Mouse (Mus musculus) MEL (cell line): ENCODE data around the gene Shc4. TPM values are rescaled to one million over a fixed set of nuclear protein-coding genes. Genes with fewer than 3 reads are reported as not detected.

Experiments
- DNase-seq: peaks from one replicate; pipeline ENCODE4 v3.0.0; 2011; ENCODE audit warnings: low read depth, low spot score
- H3K27ac ChIP-seq: 2 replicates; pipeline ENCODE4 v1.5.1; 2012; ENCODE audit warnings: low read depth, mild to moderate bottlenecking, control low read depth, low read length, moderate library complexity; ENCODE audit not compliant: control insufficient read depth
- H3K27me3 ChIP-seq, 2 experiments: fragments of 150-350 bp in 1 of 2; sonication (generic) in 1 of 2; 2 replicates each; pipeline ENCODE4 v1.6.1; 2012; ENCODE audit warnings: low read length in 2 of 2, mild to moderate bottlenecking in 2 of 2, improper control_type of control experiment in 1 of 2, moderate library complexity in 1 of 2; ENCODE audit not compliant: insufficient read depth in 2 of 2, control insufficient read depth in 1 of 2
- H3K36me3 ChIP-seq, 2 experiments: 2 replicates each; pipeline ENCODE4 v1.6.1; 2012 to 2014; ENCODE audit warnings: low read length in 2 of 2, improper control_type of control experiment in 1 of 2, inconsistent platforms in 1 of 2, mild to moderate bottlenecking in 1 of 2; ENCODE audit not compliant: insufficient read depth in 2 of 2, control insufficient read depth in 1 of 2
- H3K4me1 ChIP-seq, 2 experiments: fragments of 150-350 bp in 1 of 2; sonication (generic) in 1 of 2; 2 replicates each; pipeline ENCODE4 v1.6.1; 2012; ENCODE audit warnings: low read length in 2 of 2, improper control_type of control experiment in 1 of 2, mild to moderate bottlenecking in 1 of 2; ENCODE audit not compliant: insufficient read depth in 2 of 2, control insufficient read depth in 1 of 2
- H3K4me3 ChIP-seq, 2 experiments: fragments of 150-350 bp in 1 of 2; sonication (generic) in 1 of 2; 2 replicates each; pipeline ENCODE4 v1.5.1; 2012; ENCODE audit warnings: low read depth in 2 of 2, low read length in 2 of 2, mild to moderate bottlenecking in 2 of 2, moderate library complexity in 2 of 2, control low read depth in 1 of 2, improper control_type of control experiment in 1 of 2; ENCODE audit not compliant: control insufficient read depth in 1 of 2, insufficient read depth in 1 of 2
- H3K79me2 ChIP-seq: 2 replicates; pipeline ENCODE4 v1.6.1; 2012; ENCODE audit warnings: mild to moderate bottlenecking, low read length, moderate library complexity; ENCODE audit not compliant: control insufficient read depth, poor library complexity, insufficient read depth
- H3K9ac ChIP-seq: 2 replicates; pipeline ENCODE4 v1.6.1; 2012; ENCODE audit warnings: low read depth, mild to moderate bottlenecking, control low read depth, low read length, moderate library complexity; ENCODE audit not compliant: control insufficient read depth, poor library complexity, severe bottlenecking
- H3K9me3 ChIP-seq: fragments of 150-350 bp; sonication (generic); replicated peaks from 2 replicates; pipeline ENCODE4 v1.6.1; 2012; ENCODE audit warnings: mild to moderate bottlenecking, low read length, improper control_type of control experiment, moderate library complexity; ENCODE audit not compliant: insufficient read depth
- BHLHE40 ChIP-seq: IDR thresholded peaks from 2 replicates; pipeline ENCODE4 v1.6.1; 2012; ENCODE audit warnings: low read depth, mild to moderate bottlenecking, inconsistent platforms, low read length, improper control_type of control experiment, borderline replicate concordance
- CHD1 ChIP-seq: IDR thresholded peaks from 2 replicates; pipeline ENCODE4 v1.6.1; 2012; ENCODE audit warnings: low read depth, mild to moderate bottlenecking, inconsistent platforms, low read length, improper control_type of control experiment
- CHD2 ChIP-seq: IDR thresholded peaks from 2 replicates; pipeline ENCODE4 v1.6.1; 2011; ENCODE audit warnings: low read length, improper control_type of control experiment
- E2F4 ChIP-seq: IDR thresholded peaks from 2 replicates; pipeline ENCODE4 v1.6.1; 2011; ENCODE audit warnings: low read depth, low read length, improper control_type of control experiment, borderline replicate concordance
- ELF1 ChIP-seq: IDR thresholded peaks from 2 replicates; pipeline ENCODE4 v1.6.1; 2014; ENCODE audit warnings: low read depth, mild to moderate bottlenecking, inconsistent platforms, low read length, improper control_type of control experiment, moderate library complexity
- EP300 ChIP-seq, 2 experiments: IDR thresholded peaks; 2 replicates each; pipeline ENCODE4 v1.6.1; 2011; ENCODE audit warnings: improper control_type of control experiment in 2 of 2, low read length in 2 of 2, low read depth in 1 of 2, mild to moderate bottlenecking in 1 of 2
- GABPA ChIP-seq: IDR thresholded peaks from 2 replicates; pipeline ENCODE4 v1.6.1; 2012; ENCODE audit warnings: low read depth, mild to moderate bottlenecking, inconsistent platforms, low read length, improper control_type of control experiment, moderate library complexity
- GATA1 ChIP-seq: IDR thresholded peaks from 2 replicates; pipeline ENCODE4 v1.6.1; 2011; ENCODE audit warnings: low read depth, low read length, improper control_type of control experiment
- HCFC1 ChIP-seq: IDR thresholded peaks from 2 replicates; pipeline ENCODE4 v1.6.1; 2012; ENCODE audit warnings: low read depth, mild to moderate bottlenecking, inconsistent platforms, low read length, improper control_type of control experiment, moderate library complexity
- JUND ChIP-seq: IDR thresholded peaks from 2 replicates; pipeline ENCODE4 v1.6.1; 2011; ENCODE audit warnings: low read depth, mild to moderate bottlenecking, improper control_type of control experiment, low read length
- MAFK ChIP-seq: IDR thresholded peaks from 2 replicates; pipeline ENCODE4 v1.6.1; 2011; ENCODE audit warnings: low read depth, mild to moderate bottlenecking, low read length, improper control_type of control experiment, borderline replicate concordance
- MAX ChIP-seq: IDR thresholded peaks from 2 replicates; pipeline ENCODE4 v1.6.1; 2011; ENCODE audit warnings: low read length, improper control_type of control experiment
- MAZ ChIP-seq: IDR thresholded peaks from 2 replicates; pipeline ENCODE4 v1.6.1; 2012; ENCODE audit warnings: low read depth, mild to moderate bottlenecking, inconsistent platforms, low read length, improper control_type of control experiment
- MYB ChIP-seq: IDR thresholded peaks from 2 replicates; pipeline ENCODE4 v1.6.1; 2011; ENCODE audit warnings: mild to moderate bottlenecking, low read depth, low read length, improper control_type of control experiment
- NELFE ChIP-seq: IDR thresholded peaks from 2 replicates; pipeline ENCODE4 v1.6.1; 2011; ENCODE audit warnings: low read depth, low read length, improper control_type of control experiment
- NRF1 ChIP-seq: IDR thresholded peaks from 2 replicates; pipeline ENCODE4 v1.6.1; 2014; ENCODE audit warnings: low read depth, mild to moderate bottlenecking, inconsistent platforms, low read length, improper control_type of control experiment, moderate library complexity; ENCODE audit not compliant: poor library complexity, insufficient read depth, severe bottlenecking
- POLR2A ChIP-seq, 2 experiments: IDR thresholded peaks; 2 replicates each; pipeline ENCODE4 v1.6.1; 2011 to 2012; ENCODE audit warnings: low read length in 2 of 2, mild to moderate bottlenecking in 2 of 2, control low read depth in 1 of 2, improper control_type of control experiment in 1 of 2, low read depth in 1 of 2, moderate library complexity in 1 of 2; ENCODE audit not compliant: control insufficient read depth in 1 of 2, insufficient read depth in 1 of 2, poor library complexity in 1 of 2
- POLR2AphosphoS2 ChIP-seq: IDR thresholded peaks from 2 replicates; pipeline ENCODE4 v1.6.1; 2011; ENCODE audit warnings: low read length, improper control_type of control experiment
- POLR2AphosphoS5 ChIP-seq: IDR thresholded peaks from 2 replicates; pipeline ENCODE4 v1.6.1; 2012; ENCODE audit warnings: low read depth, borderline replicate concordance, mild to moderate bottlenecking, inconsistent platforms, low read length, moderate library complexity, mixed read lengths
- RAD21 ChIP-seq: IDR thresholded peaks from 2 replicates; pipeline ENCODE4 v1.6.1; 2011; ENCODE audit warnings: mild to moderate bottlenecking, low read depth, low read length, improper control_type of control experiment
- RCOR1 ChIP-seq: IDR thresholded peaks from 2 replicates; pipeline ENCODE4 v1.6.1; 2012; ENCODE audit warnings: low read depth, mild to moderate bottlenecking, inconsistent platforms, low read length, improper control_type of control experiment
- TBP ChIP-seq: IDR thresholded peaks from 2 replicates; pipeline ENCODE4 v1.8.0; 2011; ENCODE audit warnings: low read depth, low read length, improper control_type of control experiment
- USF1 ChIP-seq: IDR thresholded peaks from 2 replicates; pipeline ENCODE4 v1.6.1; 2014; ENCODE audit warnings: low read depth, mild to moderate bottlenecking, inconsistent platforms, low read length, improper control_type of control experiment, moderate library complexity
- ZKSCAN1 ChIP-seq: IDR thresholded peaks from 2 replicates; pipeline ENCODE4 v1.6.1; 2012; ENCODE audit warnings: low read depth, mild to moderate bottlenecking, inconsistent platforms, low read length, improper control_type of control experiment, moderate library complexity
- ZNF384 ChIP-seq: IDR thresholded peaks from 2 replicates; pipeline ENCODE4 v1.6.1; 2012; ENCODE audit warnings: low read depth, mild to moderate bottlenecking, inconsistent platforms, low read length, improper control_type of control experiment
- polyA plus RNA-seq, 2 experiments: library from polyadenylated mRNA; stranded (reverse) in 1 of 2; unstranded in 1 of 2; fragments of >175 nt in 1 of 2; fragments of >200 nt in 1 of 2; gene quantifications; 2 replicates each; pipeline versions ENCODE4 v1.2.1 to v1.2.4; 2012; ENCODE audit warnings: low replicate concordance in 2 of 2, low read depth in 1 of 2; ENCODE audit not compliant: insufficient read length in 2 of 2, insufficient read depth in 1 of 2, missing spikeins in 1 of 2
- total RNA-seq: library from RNA; depleted of rRNA; stranded (reverse); fragments of 300-350 nt; gene quantifications from 2 replicates; pipeline ENCODE4 v1.2.3, GENCODE M21; 2012

The Shc4 gene
- total and polyA plus RNA-seq, 3 experiments: 0.38 to 1.1 TPM; not detected in 1

DNA sequence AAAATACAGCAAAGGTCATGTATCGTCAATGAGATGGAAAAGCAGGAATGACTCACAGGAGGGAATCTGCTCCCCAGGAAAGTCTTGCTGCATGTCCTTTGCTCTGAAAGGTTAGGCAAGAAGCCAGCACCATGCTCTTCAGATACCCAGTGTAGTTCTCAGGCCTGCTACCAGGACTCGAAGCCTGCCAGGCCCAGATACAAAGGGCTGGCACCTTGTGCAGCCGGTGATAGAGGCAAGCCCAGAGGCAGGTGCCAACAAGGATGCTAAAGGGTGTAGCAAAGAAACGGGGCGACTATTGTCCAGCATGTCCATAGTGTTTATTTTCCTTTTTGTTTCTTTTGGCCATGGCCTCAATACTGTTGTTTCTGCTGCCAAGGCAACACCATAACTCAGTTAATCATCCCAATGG lies 17.4 kb downstream of the Shc4 start:
- Histone ChIP-seq H3K9ac (no peak overlapping the region), H3K36me3 (no peaks in the 10 kb centered on the region), H3K27ac (no peak overlapping the region), H3K79me2 (no peaks in the 10 kb centered on the region), H3K27me3 (peaks cover 0 to 4% of the 10 kb centered on the region in 2 experiments; a peak in 1 of 4 replicates), H3K9me3 (no peaks in the 10 kb centered on the region), H3K4me1 (no peaks in the 10 kb centered on the region), H3K4me3 (no peak overlapping the region)
- DNase-seq: no peak
- TF ChIP-seq RCOR1 (no peak), ELF1 (no peak), MAZ (no peak), EP300 (IDR thresholded peaks at IDR 0.05; ENCODE audit: low read depth in 1 of 2, low read length in 2 of 2) (no peak), MAX (no peak), HCFC1 (no peak), MAFK (no peak), TBP (no peak), E2F4 (no peak), NELFE (no peak), CHD1 (no peak), POLR2AphosphoS5 (no peak), POLR2AphosphoS2 (no peak)

DNA sequence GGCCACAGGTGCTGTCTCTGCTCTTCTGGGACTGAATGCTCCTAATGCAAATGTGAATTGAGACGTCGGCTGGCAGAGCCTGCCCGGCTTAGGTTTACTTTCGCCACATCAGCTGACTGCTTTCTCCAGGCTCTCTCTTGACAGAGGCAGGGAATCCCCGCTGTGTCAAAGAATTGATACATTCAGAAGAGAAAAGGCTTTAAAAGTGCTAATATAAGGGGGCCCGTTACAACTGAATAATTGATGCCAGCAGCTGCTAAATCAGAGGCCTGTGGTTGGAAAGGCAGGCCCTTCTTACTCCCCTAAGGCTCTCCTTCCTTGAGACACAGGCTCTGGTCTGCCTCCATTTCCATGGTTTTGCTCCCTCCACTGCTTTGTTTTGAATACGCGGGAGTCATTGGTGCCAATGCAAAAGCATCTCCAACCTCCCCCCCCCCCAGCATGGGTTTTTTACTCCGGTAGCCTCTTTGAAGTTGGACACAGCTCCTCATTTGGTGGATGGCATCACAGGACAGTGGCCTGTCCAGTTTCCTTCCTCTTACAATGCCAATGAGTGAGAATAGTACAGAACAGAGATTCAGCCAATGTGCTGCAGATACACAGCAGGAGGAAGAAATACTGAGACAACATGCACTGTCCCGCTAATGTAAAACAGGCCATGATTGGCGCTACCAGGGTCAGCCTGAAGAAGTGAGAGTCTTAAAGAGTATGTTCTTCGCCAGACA lies 18.9 kb downstream of the Shc4 start:
- no peaks in the 10 kb centered on the region for H3K9me3 ChIP-seq
- no peaks in the 10 kb centered on the region for H3K4me1 ChIP-seq
- H3K79me2 ChIP-seq: no peaks in the 10 kb centered on the region
- no peak overlapping the region for H3K4me3 ChIP-seq
- H3K9ac ChIP-seq: no peak overlapping the region
- H3K36me3 ChIP-seq: no peaks in the 10 kb centered on the region
- H3K27me3 ChIP-seq: peaks cover 0 to 4% of the 10 kb centered on the region in 2 experiments; a peak in 1 of 4 replicates
- H3K27ac ChIP-seq: no peak overlapping the region
- no peak for TF ChIP-seq MYB
- TF ChIP-seq NELFE: no peak
- TF ChIP-seq RCOR1: no peak
- TF ChIP-seq MAFK: no peak
- TF ChIP-seq, all 39 proteins: peak for 0
- no peak for DNase-seq

- Histone ChIP-seq H3K27ac (no peak overlapping the region), H3K9me3 (no peaks in the 10 kb centered on the region), H3K79me2 (no peaks in the 10 kb centered on the region), H3K9ac (no peak overlapping the region), H3K4me1 (no peaks in the 10 kb centered on the region), H3K36me3 (no peaks in the 10 kb centered on the region), H3K27me3 (peaks cover 0 to 5% of the 10 kb centered on the region in 2 experiments; a peak in 1 of 4 replicates), H3K4me3 (no peak overlapping the region)
- no peak for DNase-seq
- TF ChIP-seq POLR2A (IDR thresholded peaks at IDR 0.05; ENCODE audit: control insufficient read depth in 1 of 2, insufficient read depth in 1 of 2, low read depth in 1 of 2, low read length in 2 of 2, poor library complexity in 1 of 2) (no peak), JUND (no peak), GATA1 (no peak), ELF1 (no peak), NRF1 (no peak), POLR2AphosphoS2 (no peak), E2F4 (no peak), EP300 (IDR thresholded peaks at IDR 0.05; ENCODE audit: low read depth in 1 of 2, low read length in 2 of 2) (no peak), RAD21 (no peak), CHD1 (no peak), GABPA (no peak), USF1 (no peak), ZKSCAN1 (no peak), BHLHE40 (no peak), MAZ (no peak), ZNF384 (no peak), CHD2 (no peak)
Measured at GRCm38 (mm10) chr2:125702851-125703250, 21.1 kb downstream of the Shc4 start.
